Mouse (Mus musculus) liver, adult 2 months (tissue): ENCODE data around the gene Mnt.

ENCODE experiments used
- CTCF ChIP-seq: fragments of 200-500 bp; IDR thresholded peaks from 2 replicates; pipeline ENCODE4 v1.5.1; 2011; ENCODE audit warnings: low read depth, low read length, control low read depth
- POLR2A ChIP-seq: fragments of 200-500 bp; IDR thresholded peaks from 2 replicates; pipeline ENCODE4 v1.6.1; 2011; ENCODE audit warnings: low read length, control low read depth; ENCODE audit not compliant: insufficient read depth; ENCODE audit errors: extremely low read depth

DNA sequence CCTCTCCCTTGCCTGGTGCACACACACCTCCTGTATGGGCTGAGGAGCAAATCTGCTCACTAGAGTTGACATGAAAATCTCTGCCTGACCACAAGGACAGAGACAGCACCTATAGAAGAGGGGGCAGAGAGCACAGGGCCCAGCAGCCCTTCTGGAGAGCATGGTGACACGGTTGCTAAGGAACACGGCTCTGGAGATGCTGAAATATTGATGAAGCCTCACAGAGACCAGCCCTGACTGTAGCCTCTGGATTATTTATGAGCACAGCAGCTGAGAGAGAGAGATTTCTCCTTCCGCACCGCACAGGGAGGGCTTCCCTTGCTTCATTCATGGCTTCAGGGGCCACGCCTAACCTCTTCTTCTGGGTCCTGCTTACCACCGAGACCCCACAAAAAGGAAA, 38.9 kb downstream of the Mnt start:
- no peak for TF ChIP-seq CTCF
- TF ChIP-seq POLR2A = no peak
